Mouse (Mus musculus) liver, postnatal 0 days (tissue): ENCODE data around the gene Sfpq. TPM values are rescaled to one million over a fixed set of nuclear protein-coding genes. Genes with fewer than 3 reads are reported as not detected.

Experiments
- ATAC-seq: fragments of 200-750 bp; cut with Nextera tagmentation; 2 replicates; pipeline ENCODE4 v1.8.0; 2017; ENCODE audit warnings: mild to moderate bottlenecking, moderate library complexity
- DNase-seq: peaks from one replicate; pipeline ENCODE4 v3.0.0-alpha.2; 2016
- H3K27ac ChIP-seq: fragments of 300-500 bp; sonication (generic); 2 replicates; pipeline ENCODE4 v1.5.1; 2014; ENCODE audit warnings: antibody characterized with exemption, moderate library complexity, mild to moderate bottlenecking, low read depth
- H3K27me3 ChIP-seq: fragments of 300-500 bp; sonication (generic); 2 replicates; pipeline ENCODE4 v1.6.1; 2014; ENCODE audit warnings: low read length, control low read depth, mixed read lengths; ENCODE audit not compliant: insufficient read depth
- H3K36me3 ChIP-seq: fragments of 300-500 bp; sonication (generic); replicated peaks from 2 replicates; pipeline ENCODE4 v1.6.1; 2014; ENCODE audit warnings: mild to moderate bottlenecking, control low read depth, low read length, moderate library complexity, mixed read lengths; ENCODE audit not compliant: insufficient read depth
- H3K4me1 ChIP-seq: fragments of 300-500 bp; sonication (generic); 2 replicates; pipeline ENCODE4 v1.6.1; 2014; ENCODE audit warnings: antibody characterized with exemption, mild to moderate bottlenecking, control low read depth; ENCODE audit not compliant: insufficient read depth
- H3K4me2 ChIP-seq: fragments of 300-500 bp; sonication (generic); 2 replicates; pipeline ENCODE4 v1.6.1; 2014; ENCODE audit warnings: low read depth, mild to moderate bottlenecking, low read length, moderate library complexity, mixed read lengths
- H3K4me3 ChIP-seq: fragments of 300-500 bp; sonication (generic); 2 replicates; pipeline ENCODE4 v1.5.1; 2014; ENCODE audit warnings: low read depth, low read length
- H3K9ac ChIP-seq: fragments of 300-500 bp; sonication (generic); replicated peaks from 2 replicates; pipeline ENCODE4 v1.6.1; 2014; ENCODE audit warnings: mild to moderate bottlenecking, moderate library complexity
- H3K9me3 ChIP-seq: fragments of 300-500 bp; sonication (generic); 2 replicates; pipeline ENCODE4 v1.6.1; 2016; ENCODE audit warnings: mild to moderate bottlenecking, control low read depth, low read length, mixed read lengths
- CTCF ChIP-seq: sonication (generic); IDR thresholded peaks from 2 replicates; pipeline ENCODE4 v1.5.1; 2016; ENCODE audit warnings: antibody characterized with exemption, low read depth
- EP300 ChIP-seq: IDR thresholded peaks from 2 replicates; pipeline ENCODE4 v1.6.1; 2016; ENCODE audit warnings: antibody characterized with exemption, low read depth, mild to moderate bottlenecking
- WGBS: fragments of 180-500 bp; shearing (Covaris S2); extraction: QIAGEN DNeasy Blood & Tissue Kit; methylation state at CpG from one replicate; pipeline ENCODE4 v1.1.7; 2014; ENCODE audit not compliant: insufficient replicate concordance; 5-methylcytosine and 5-hydroxymethylcytosine counted together
- polyA plus RNA-seq: library from polyadenylated mRNA; unstranded; fragments of >200 nt; fragmentation: Nextera tagmentation; extraction: Ambion mirVana; gene quantifications from 2 replicates; pipeline ENCODE4 v1.2.1, GENCODE M21; 2015

Gene Sfpq
- polyA plus RNA-seq, 1 experiment from 2014 or later = 26.2 TPM

GRCm38 (mm10) chr4:127054522-127055198 lies 33.5 kb downstream of the Sfpq start:
- DNase-seq (no peak), ATAC-seq (no peak)
- no peak overlapping the region for H3K4me2 ChIP-seq
- no peak overlapping the region for H3K4me3 ChIP-seq
- 68% methylated on average over 7 of the region's 7 CpGs for WGBS
- peaks cover 23% of the 10 kb centered on the region for H3K36me3 ChIP-seq
- H3K27ac ChIP-seq = no peak overlapping the region
- H3K27me3 ChIP-seq = no peaks in the 10 kb centered on the region
- no peaks in the 10 kb centered on the region for H3K4me1 ChIP-seq
- no peak overlapping the region for H3K9ac ChIP-seq
- peak; percentile 51 for TF ChIP-seq CTCF
- no peak for TF ChIP-seq EP300
- H3K9me3 ChIP-seq = no peaks in the 10 kb centered on the region

DNA sequence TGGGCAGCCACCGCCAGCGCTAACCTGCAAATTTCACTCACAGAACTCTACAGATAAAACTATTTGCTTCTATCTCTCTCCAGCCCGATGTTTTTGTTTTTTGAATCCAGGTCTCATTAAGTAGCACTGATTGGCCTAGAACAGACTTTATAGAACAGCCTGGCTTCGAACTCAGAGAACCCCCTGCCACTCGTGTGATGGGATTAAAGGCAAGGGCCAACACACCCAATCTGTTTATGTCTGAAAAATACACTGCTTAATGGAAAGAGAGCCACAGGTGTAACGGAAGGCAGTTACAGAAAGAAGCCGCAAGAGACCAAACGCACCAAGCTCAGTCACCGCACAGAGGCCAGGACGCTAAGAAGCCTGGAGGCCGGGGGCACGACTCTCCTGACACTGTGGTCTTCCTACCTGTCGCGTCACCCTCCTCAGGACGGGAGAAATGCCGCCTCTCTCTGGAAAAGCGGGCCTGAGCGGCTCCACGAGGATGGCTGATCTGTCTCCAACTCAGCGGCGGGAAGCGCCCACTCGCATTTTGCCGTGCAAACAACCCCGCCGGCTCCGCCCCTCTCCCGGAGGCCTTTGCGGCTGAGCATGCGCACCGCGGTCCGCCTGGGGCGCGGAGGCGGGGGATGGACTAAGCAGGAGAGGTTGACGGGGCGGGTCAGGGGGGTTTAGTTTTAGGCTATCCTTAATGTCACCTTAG lies 39.6 kb downstream of the Sfpq start, which contains the start of gene Zmym1:
Gene Zmym1, minus strand, starts transcription at position 568 of the 706 bp plus-strand sequence.
- Histone ChIP-seq H3K4me3 (peak within 1 kb of the TSS; percentile 86), H3K4me2 (peak within 1 kb of the TSS; percentile 81), H3K27me3 (no peaks in the 10 kb centered on the region), H3K36me3 (0 out of 2 replicates have a peak, but pooled peaks cover 6% of the 10 kb centered on the region), H3K9ac (peak within 1 kb of the TSS; percentile 86), H3K27ac (peak within 1 kb of the TSS; percentile 75), H3K4me1 (no peaks in the 10 kb centered on the region), H3K9me3 (no peaks in the 10 kb centered on the region)
- ATAC-seq = peak; percentile 96
- WGBS = under 1% methylated on average over 38 of the region's 38 CpGs
- DNase-seq = peak; percentile 94
- TF ChIP-seq EP300 (no peak), CTCF (no peak)

DNA sequence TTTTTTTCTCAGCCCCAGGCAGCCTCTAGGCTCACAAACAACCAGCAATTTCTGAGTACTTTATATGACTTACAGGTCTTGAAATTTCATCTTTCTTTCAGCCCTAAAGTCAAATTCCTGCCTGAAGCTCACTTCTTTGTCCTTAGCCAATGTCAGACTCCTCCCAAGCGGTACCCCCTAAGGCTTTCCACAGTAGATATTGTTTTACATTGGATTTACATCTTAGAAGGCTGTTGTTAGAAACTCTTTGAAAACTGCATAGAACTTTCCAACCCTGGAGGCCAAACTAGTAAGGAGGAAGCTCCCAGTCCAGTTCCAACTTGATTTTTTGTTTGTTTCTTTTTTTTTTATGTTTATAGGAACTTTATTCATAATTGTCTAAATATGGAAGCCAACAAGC lies 42.9 kb downstream of the Sfpq start:
- no peaks in the 10 kb centered on the region for H3K36me3 ChIP-seq
- 63% methylated on average over 1 of the region's 1 CpGs for WGBS
- H3K9ac ChIP-seq = no peak overlapping the region
- H3K4me3 ChIP-seq = no peak overlapping the region
- no peak overlapping the region for H3K27ac ChIP-seq
- TF ChIP-seq CTCF (no peak), EP300 (no peak)
- ATAC-seq = no peak
- no peak overlapping the region for H3K4me2 ChIP-seq
- no peaks in the 10 kb centered on the region for H3K27me3 ChIP-seq
- H3K4me1 ChIP-seq = no peaks in the 10 kb centered on the region
- H3K9me3 ChIP-seq = no peaks in the 10 kb centered on the region
- no peak for DNase-seq

GRCm38 (mm10) chr4:127074915-127075314 lies 53.8 kb downstream of the Sfpq start:
- Histone ChIP-seq H3K36me3 (no peaks in the 10 kb centered on the region), H3K4me2 (no peak overlapping the region), H3K4me3 (no peak overlapping the region), H3K9me3 (no peaks in the 10 kb centered on the region), H3K9ac (no peak overlapping the region), H3K27me3 (no peaks in the 10 kb centered on the region), H3K27ac (no peak overlapping the region), H3K4me1 (peaks cover 8% of the 10 kb centered on the region)
- WGBS = 59% methylated on average over 1 of the region's 1 CpGs
- no peak for ATAC-seq
- DNase-seq = no peak
- TF ChIP-seq CTCF = no peak
- TF ChIP-seq EP300 = no peak

- WGBS = 1% methylated on average over 46 of the region's 46 CpGs
- Histone ChIP-seq H3K9ac (peak within 1 kb of the TSS; percentile 66), H3K4me1 (peaks cover 8% of the 10 kb centered on the region), H3K27ac (peak within 1 kb of the TSS; percentile 76), H3K36me3 (no peaks in the 10 kb centered on the region), H3K4me3 (peak within 1 kb of the TSS; percentile 60), H3K27me3 (no peaks in the 10 kb centered on the region), H3K9me3 (no peaks in the 10 kb centered on the region), H3K4me2 (peak within 1 kb of the TSS; percentile 90)
- no peak for TF ChIP-seq CTCF
- peak; percentile 48; the same call in 1 of the 2 replicates for TF ChIP-seq EP300
- DNase-seq (peak; percentile 94), ATAC-seq (peak; percentile 95)
Measured at GRCm38 (mm10) chr4:127076875-127077548, 55.9 kb downstream of the Sfpq start, which contains the start of gene Zmym6. Gene Zmym6, plus strand, starts transcription at chr4:127077383.

DNA sequence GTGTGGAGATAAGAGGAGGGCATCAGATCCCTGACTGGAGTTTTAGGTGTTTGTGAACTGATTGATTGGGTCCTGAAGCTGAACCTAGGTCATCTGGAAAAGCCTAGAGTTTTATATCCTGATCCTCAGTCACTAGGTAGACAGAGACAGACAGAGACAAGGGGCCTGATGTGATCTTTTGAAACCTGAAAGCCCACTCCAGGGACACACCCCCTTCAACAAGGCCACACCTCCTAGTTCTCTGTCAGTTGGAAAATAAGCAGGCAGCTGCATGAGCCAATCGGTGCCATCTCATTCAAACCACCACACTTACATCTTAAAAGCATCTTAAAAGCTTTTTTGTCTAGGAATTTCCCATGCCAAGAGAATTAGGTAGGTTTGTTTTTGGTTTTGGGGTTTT lies 59.7 kb downstream of the Sfpq start:
- Histone ChIP-seq H3K4me2 (no peak overlapping the region), H3K4me1 (peaks cover 8% of the 10 kb centered on the region), H3K36me3 (no peaks in the 10 kb centered on the region), H3K9me3 (no peaks in the 10 kb centered on the region), H3K27me3 (no peaks in the 10 kb centered on the region), H3K9ac (no peak overlapping the region), H3K4me3 (no peak overlapping the region), H3K27ac (no peak overlapping the region)
- TF ChIP-seq CTCF = no peak
- no peak for TF ChIP-seq EP300
- ATAC-seq (no peak), DNase-seq (no peak)
- WGBS = 54% methylated on average over 1 of the region's 1 CpGs
